Mouse (Mus musculus) liver, postnatal 0 days (tissue): ENCODE measurements at regions not wholly inside any gene's neighbourhood (a gene's known extent, or its start where the extent isn't known, plus 50 kb on each side); places are given as distances from the start of the nearest gene placed in this dataset.

Source experiments
- CTCF ChIP-seq: sonication (generic); IDR thresholded peaks from 2 replicates; pipeline ENCODE4 v1.5.1; 2016; ENCODE audit warnings: antibody characterized with exemption, low read depth
- EP300 ChIP-seq: IDR thresholded peaks from 2 replicates; pipeline ENCODE4 v1.6.1; 2016; ENCODE audit warnings: antibody characterized with exemption, low read depth, mild to moderate bottlenecking

DNA sequence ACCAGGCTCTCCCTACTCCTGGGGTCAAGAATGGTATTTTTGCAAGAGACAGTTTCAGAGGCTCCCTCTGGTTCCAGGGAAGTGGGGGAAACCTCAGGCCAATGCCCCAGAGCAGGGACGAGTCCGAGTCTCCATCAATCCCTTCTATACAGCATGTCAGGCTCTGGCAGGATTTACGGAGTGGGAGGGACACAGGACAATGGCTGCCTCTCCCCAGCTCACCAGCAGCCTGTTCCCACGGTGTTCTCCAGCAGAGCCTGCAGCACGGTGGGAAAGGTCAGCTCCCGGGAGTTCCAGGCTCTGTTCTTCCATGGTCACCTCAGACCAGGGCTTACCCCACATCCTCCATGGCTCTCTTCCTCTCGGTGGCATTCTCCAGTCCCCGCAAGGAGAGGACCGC lies 64.6 kb upstream of the Hs6st1 start:
- TF ChIP-seq CTCF (no peak), EP300 (no peak)
